Mouse (Mus musculus) lung, adult 2 months (tissue): Measurements from ENCODE around the gene Stxbp6.

Experiments
- CTCF ChIP-seq: fragments of 200-500 bp; IDR thresholded peaks from 2 replicates; pipeline ENCODE4 v1.5.1; 2011; ENCODE audit warnings: mild to moderate bottlenecking, low read length, control low read depth; ENCODE audit not compliant: insufficient read depth
- POLR2A ChIP-seq: fragments of 200-500 bp; IDR thresholded peaks from 2 replicates; pipeline ENCODE4 v1.6.1; 2011; ENCODE audit warnings: low read depth, mild to moderate bottlenecking, control low read depth, low read length, borderline replicate concordance; ENCODE audit errors: extremely low read depth

DNA sequence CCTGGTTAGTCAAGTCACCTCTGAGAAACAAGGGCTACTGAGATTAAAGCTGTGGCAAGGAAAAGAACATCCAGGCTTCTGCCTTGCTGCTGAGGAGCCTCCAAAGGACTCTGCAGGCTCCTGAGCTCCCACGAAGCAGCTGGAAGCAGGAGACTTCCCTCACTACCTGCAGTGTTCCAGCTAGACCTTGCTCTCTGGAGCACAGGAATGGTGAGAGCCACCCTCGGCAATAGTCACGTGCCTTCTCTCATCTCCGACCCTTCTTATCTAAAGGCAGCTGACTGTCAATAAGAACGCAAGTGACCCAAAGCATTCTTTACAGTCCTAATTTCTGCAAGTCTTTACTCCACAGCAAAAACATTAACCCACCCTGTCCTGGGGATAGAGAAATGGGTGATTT is 13.2 kb downstream of the Stxbp6 start:
- TF ChIP-seq CTCF: no peak
- no peak for TF ChIP-seq POLR2A
